Mouse (Mus musculus): ENCODE results near the gene Vav1. TPM values are rescaled to one million over a fixed set of nuclear protein-coding genes. Genes with fewer than 3 reads are reported as not detected.
"Not testable (repeated sequence)": the region's sequence is repeated elsewhere in the genome, so short reads cannot be mapped to it uniquely, and the experiment has no call there.

Vav1 gene
- polyA plus RNA-seq, 1 experiment from 2014 or later = 1.3 TPM

- no peak overlapping the region for H3K27ac ChIP-seq
- no peak for DNase-seq (ENCODE audit: low spot score)
- WGBS = 94% methylated on average over 9 of the region's 9 CpGs
Measured at GRCm38 (mm10) chr17:57292968-57293367, 14.1 kb downstream of the Vav1 start.

GRCm38 (mm10) chr17:57295935-57296334 is 17.0 kb downstream of the Vav1 start:
- Histone ChIP-seq H3K4me1 (no peaks in the 10 kb centered on the region), H3K9me3 (replicated peaks) (no peaks in the 10 kb centered on the region), H3K27ac (no peak overlapping the region), H3K27me3 (ENCODE audit: low read depth, poor library complexity, severe bottlenecking) (no peaks in the 10 kb centered on the region), H3K36me3 (no peaks in the 10 kb centered on the region), H3K4me3 (no peak overlapping the region)
- no peak for DNase-seq (ENCODE audit: low spot score)
- WGBS = 94% methylated on average over 9 of the region's 9 CpGs

More at GRCm38 (mm10) chr17:57292968-57293367, 14.1 kb downstream of the Vav1 start:
- no peak overlapping the region for H3K4me3 ChIP-seq
- H3K4me1 ChIP-seq = no peaks in the 10 kb centered on the region
- no peaks in the 10 kb centered on the region for H3K9me3 ChIP-seq (replicated peaks)
- H3K36me3 ChIP-seq = no peaks in the 10 kb centered on the region
- no peaks in the 10 kb centered on the region for H3K27me3 ChIP-seq (ENCODE audit: low read depth, poor library complexity, severe bottlenecking)

GRCm38 (mm10) chr17:57297040-57297439 is 18.1 kb downstream of the Vav1 start:
- Histone ChIP-seq H3K9me3 (replicated peaks) (no peaks in the 10 kb centered on the region), H3K27me3 (ENCODE audit: low read depth, poor library complexity, severe bottlenecking) (no peaks in the 10 kb centered on the region), H3K36me3 (no peaks in the 10 kb centered on the region), H3K27ac (no peak overlapping the region), H3K4me3 (no peak overlapping the region), H3K4me1 (no peaks in the 10 kb centered on the region)
- WGBS = 88% methylated on average over 12 of the region's 12 CpGs
- no peak for DNase-seq (ENCODE audit: low spot score)

- Histone ChIP-seq H3K4me3 (no peak overlapping the region), H3K27me3 (ENCODE audit: low read depth, poor library complexity, severe bottlenecking) (no peaks in the 10 kb centered on the region), H3K27ac (no peak overlapping the region), H3K4me1 (no peaks in the 10 kb centered on the region), H3K36me3 (no peaks in the 10 kb centered on the region), H3K9me3 (replicated peaks) (no peaks in the 10 kb centered on the region)
- no peak for DNase-seq (ENCODE audit: low spot score)
- WGBS = 71% methylated on average over 4 of the region's 4 CpGs
Measured at GRCm38 (mm10) chr17:57305593-57305992, 26.7 kb downstream of the Vav1 start.

- WGBS = 83% methylated on average over 6 of the region's 6 CpGs
- Histone ChIP-seq H3K9me3 (replicated peaks) (no peaks in the 10 kb centered on the region), H3K36me3 (no peaks in the 10 kb centered on the region), H3K27me3 (ENCODE audit: low read depth, poor library complexity, severe bottlenecking) (no peaks in the 10 kb centered on the region), H3K4me3 (no peak overlapping the region), H3K27ac (no peak overlapping the region), H3K4me1 (no peaks in the 10 kb centered on the region)
- DNase-seq (ENCODE audit: low spot score) = no peak
Measured at GRCm38 (mm10) chr17:57307074-57307473, 28.2 kb downstream of the Vav1 start.

- no peak for DNase-seq (ENCODE audit: low spot score)
- Histone ChIP-seq H3K36me3 (no peaks in the 10 kb centered on the region), H3K9me3 (replicated peaks) (no peaks in the 10 kb centered on the region), H3K27me3 (ENCODE audit: low read depth, poor library complexity, severe bottlenecking) (no peaks in the 10 kb centered on the region), H3K4me1 (no peaks in the 10 kb centered on the region), H3K4me3 (no peak overlapping the region), H3K27ac (no peak overlapping the region)
- WGBS = 31% methylated on average over 13 of the region's 13 CpGs
Measured at GRCm38 (mm10) chr17:57311801-57312200, 32.9 kb downstream of the Vav1 start.

GRCm38 (mm10) chr17:57327615-57328014 is 48.7 kb downstream of the Vav1 start:
- no peaks in the 10 kb centered on the region for H3K9me3 ChIP-seq (replicated peaks)
- WGBS = 88% methylated on average over 8 of the region's 8 CpGs
- H3K4me1 ChIP-seq = no peaks in the 10 kb centered on the region
- no peaks in the 10 kb centered on the region for H3K27me3 ChIP-seq (ENCODE audit: low read depth, poor library complexity, severe bottlenecking)
- no peak for DNase-seq (ENCODE audit: low spot score)
- no peaks in the 10 kb centered on the region for H3K36me3 ChIP-seq
- H3K27ac ChIP-seq = no peak overlapping the region
- no peak overlapping the region for H3K4me3 ChIP-seq

- Histone ChIP-seq H3K4me3 (no peak overlapping the region), H3K27ac (no peak overlapping the region), H3K4me1 (no peaks in the 10 kb centered on the region), H3K9me3 (replicated peaks) (no peaks in the 10 kb centered on the region), H3K27me3 (ENCODE audit: low read depth, poor library complexity, severe bottlenecking) (no peaks in the 10 kb centered on the region), H3K36me3 (no peaks in the 10 kb centered on the region)
- 61% methylated on average over 5 of the region's 6 CpGs for WGBS
- no peak for DNase-seq (ENCODE audit: low spot score)
Measured at GRCm38 (mm10) chr17:57328944-57329343, 50.0 kb downstream of the Vav1 start.

- no peaks in the 10 kb centered on the region for H3K4me1 ChIP-seq
- no peaks in the 10 kb centered on the region for H3K36me3 ChIP-seq
- H3K27ac ChIP-seq = no peak overlapping the region
- DNase-seq (ENCODE audit: low spot score) = no peak
- H3K4me3 ChIP-seq = no peak overlapping the region
- 93% methylated on average over 8 of the region's 8 CpGs for WGBS
- H3K9me3 ChIP-seq (replicated peaks) = no peaks in the 10 kb centered on the region
- H3K27me3 ChIP-seq (ENCODE audit: low read depth, poor library complexity, severe bottlenecking) = no peaks in the 10 kb centered on the region
Measured at GRCm38 (mm10) chr17:57330993-57331392, 52.1 kb downstream of the Vav1 start.

GRCm38 (mm10) chr17:57332241-57332640 is 53.3 kb downstream of the Vav1 start:
- H3K9me3 ChIP-seq (replicated peaks) = no peaks in the 10 kb centered on the region
- H3K27me3 ChIP-seq (ENCODE audit: low read depth, poor library complexity, severe bottlenecking) = no peaks in the 10 kb centered on the region
- H3K4me3 ChIP-seq = no peak overlapping the region
- WGBS = 84% methylated on average over 4 of the region's 4 CpGs
- no peak for DNase-seq (ENCODE audit: low spot score)
- no peak overlapping the region for H3K27ac ChIP-seq
- H3K4me1 ChIP-seq = no peaks in the 10 kb centered on the region
- no peaks in the 10 kb centered on the region for H3K36me3 ChIP-seq

GRCm38 (mm10) chr17:57334001-57334760 is 55.3 kb downstream of the Vav1 start:
- no peak for DNase-seq (ENCODE audit: low spot score)

GRCm38 (mm10) chr17:57334761-57335150 is 55.9 kb downstream of the Vav1 start:
- Histone ChIP-seq H3K27me3 (ENCODE audit: low read depth, poor library complexity, severe bottlenecking) (no peaks in the 10 kb centered on the region), H3K4me3 (no peak overlapping the region), H3K4me1 (no peaks in the 10 kb centered on the region), H3K9me3 (replicated peaks) (no peaks in the 10 kb centered on the region), H3K27ac (no peak overlapping the region), H3K36me3 (no peaks in the 10 kb centered on the region)
- 9% methylated on average over 16 of the region's 16 CpGs for WGBS
- peak; percentile 92 for DNase-seq (ENCODE audit: low spot score)

More at GRCm38 (mm10) chr17:57334001-57334760, 55.3 kb downstream of the Vav1 start:
- no peaks in the 10 kb centered on the region for H3K4me1 ChIP-seq
- no peaks in the 10 kb centered on the region for H3K9me3 ChIP-seq (replicated peaks)
- 74% methylated on average over 9 of the region's 9 CpGs for WGBS
- no peaks in the 10 kb centered on the region for H3K27me3 ChIP-seq (ENCODE audit: low read depth, poor library complexity, severe bottlenecking)
- H3K36me3 ChIP-seq = no peaks in the 10 kb centered on the region
- H3K4me3 ChIP-seq = no peak overlapping the region
- H3K27ac ChIP-seq = no peak overlapping the region

- WGBS = 74% methylated on average over 9 of the region's 9 CpGs
- not testable (repeated sequence) for DNase-seq (ENCODE audit: low spot score); H3K9me3 ChIP-seq (replicated peaks); H3K36me3 ChIP-seq; H3K4me3 ChIP-seq; H3K27me3 ChIP-seq (ENCODE audit: low read depth, poor library complexity, severe bottlenecking); H3K27ac ChIP-seq; H3K4me1 ChIP-seq
Measured at GRCm38 (mm10) chr17:57335194-57335593, 56.3 kb downstream of the Vav1 start.

Measured in limb, embryonic 10.5 days (tissue).